Mouse (Mus musculus): Measurements from ENCODE around the gene Uba7.
"Not testable (repeated sequence)": the region's sequence is repeated elsewhere in the genome, so short reads cannot be mapped to it uniquely, and the experiment has no call there.

The Uba7 gene

DNA sequence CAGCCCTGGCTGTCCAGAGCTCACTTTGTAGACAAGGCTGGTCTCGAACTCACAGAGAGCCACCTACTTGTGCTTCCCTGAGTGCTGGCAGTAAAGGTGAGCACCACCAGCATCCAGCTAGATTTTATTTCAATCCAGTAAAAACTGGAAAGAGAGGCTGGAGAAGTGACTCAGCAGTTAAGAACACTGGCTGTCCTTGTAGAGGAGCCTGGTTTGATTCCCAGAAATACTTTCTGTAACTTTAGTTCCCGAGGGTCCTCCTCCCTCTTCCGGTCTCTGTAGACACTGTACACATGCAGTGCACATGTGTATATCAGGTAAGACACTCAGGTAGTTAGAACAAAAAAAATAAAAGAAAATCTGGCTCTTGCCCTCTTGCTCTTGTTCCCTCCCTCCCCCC lies 12.6 kb downstream of the Uba7 start:
- in situ Hi-C loops (cut with MboI, MseI): no loop called here

DNA sequence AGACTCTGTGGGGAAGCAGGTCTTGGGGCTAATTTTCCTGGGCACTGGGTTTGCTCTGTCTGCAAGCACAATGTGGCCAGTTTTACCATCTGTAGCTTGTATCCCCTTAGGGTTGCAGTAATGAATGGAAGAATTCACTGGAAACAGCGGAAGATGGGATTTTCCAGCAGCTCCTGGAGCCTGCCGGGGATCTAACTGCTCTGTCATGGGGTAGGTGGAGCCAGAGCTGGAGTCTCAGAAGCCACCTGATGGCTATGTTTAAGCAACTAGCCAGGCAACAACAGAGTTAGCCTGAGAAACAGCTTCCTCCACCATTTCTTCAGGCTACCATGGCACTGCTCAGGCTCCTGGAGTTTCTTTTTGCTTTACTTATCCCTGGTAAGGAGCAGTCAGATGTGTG lies 16.9 kb downstream of the Uba7 start, which contains the start of gene Cdhr4:
Cdhr4 (plus strand) TSS at position 301 of the 400 bp plus-strand sequence.
- in situ Hi-C loops (cut with MboI, MseI): loop anchor here in 1 of 2 experiments (5.0 kb wide), 1 partner anchor 100 kb away; no protein-coding TSS in a partner anchor

DNA sequence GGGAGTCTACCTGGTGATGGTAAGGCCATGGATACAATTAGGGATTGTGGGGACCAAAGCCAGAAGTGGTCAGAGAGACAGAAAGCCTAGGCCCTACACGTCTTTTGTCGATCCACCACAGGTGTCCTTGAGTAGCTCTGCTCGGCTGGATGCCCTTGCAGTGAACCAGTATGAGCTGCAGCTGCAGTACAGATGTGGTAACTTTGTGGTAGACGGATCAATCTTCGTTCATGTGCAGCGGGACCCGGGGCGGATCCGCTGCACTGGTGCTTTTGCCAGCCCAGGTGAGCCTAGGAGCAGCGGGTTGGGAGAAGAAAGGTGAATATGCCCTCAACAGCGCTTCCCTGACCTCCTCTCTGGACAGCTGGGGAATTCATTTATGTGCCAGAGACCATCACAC lies 17.7 kb downstream of the Uba7 start:
- in situ Hi-C loops (cut with MboI, MseI): loop anchor here in 1 of 2 experiments (5.0 kb wide), 1 partner anchor 101 kb away; no protein-coding TSS in a partner anchor

DNA sequence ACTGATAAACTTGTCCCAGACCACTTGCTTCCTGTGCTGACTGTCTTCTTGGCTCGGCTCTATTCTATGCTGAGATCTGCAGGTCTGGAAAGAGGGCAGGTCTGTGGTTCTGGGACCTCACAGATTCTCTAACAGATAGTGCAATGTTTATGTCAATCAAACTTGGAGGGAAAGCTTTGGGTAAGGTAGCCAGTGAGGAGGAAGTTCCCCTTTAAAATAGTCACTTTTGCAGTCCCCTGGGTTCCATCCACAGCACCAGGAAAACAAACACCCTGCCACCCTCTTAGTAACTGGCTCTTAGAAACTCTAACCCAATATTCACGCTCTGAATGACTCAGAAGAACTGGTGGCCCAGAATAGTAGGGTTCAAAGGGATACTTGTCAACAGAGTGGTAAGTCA lies 19.2 kb downstream of the Uba7 start:
- in situ Hi-C loops (cut with MboI, MseI): loop anchor here in 1 of 2 experiments (5.0 kb wide), 1 partner anchor 102 kb away; no protein-coding TSS in a partner anchor

DNA sequence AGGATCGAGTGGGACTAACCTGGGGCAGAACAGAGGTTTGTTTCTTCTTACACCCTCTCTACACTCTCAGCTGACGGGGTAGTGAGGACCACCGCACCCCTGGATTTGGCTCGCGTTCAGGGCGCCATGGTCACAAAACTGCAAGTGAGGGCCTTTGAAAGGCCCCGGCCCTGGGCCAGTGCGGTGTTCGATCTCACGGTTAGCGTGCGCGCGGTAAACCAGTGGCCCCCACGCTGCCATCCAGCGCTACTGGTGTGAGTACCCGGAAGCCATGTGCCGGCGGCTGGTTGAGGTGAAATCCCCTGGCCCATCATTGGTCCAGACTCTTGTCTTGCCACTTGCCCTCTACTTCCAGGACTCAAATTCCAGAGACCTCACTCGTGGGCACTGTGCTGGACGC lies 20.2 kb downstream of the Uba7 start:
- in situ Hi-C loops (cut with MboI, MseI): no loop called here

DNA sequence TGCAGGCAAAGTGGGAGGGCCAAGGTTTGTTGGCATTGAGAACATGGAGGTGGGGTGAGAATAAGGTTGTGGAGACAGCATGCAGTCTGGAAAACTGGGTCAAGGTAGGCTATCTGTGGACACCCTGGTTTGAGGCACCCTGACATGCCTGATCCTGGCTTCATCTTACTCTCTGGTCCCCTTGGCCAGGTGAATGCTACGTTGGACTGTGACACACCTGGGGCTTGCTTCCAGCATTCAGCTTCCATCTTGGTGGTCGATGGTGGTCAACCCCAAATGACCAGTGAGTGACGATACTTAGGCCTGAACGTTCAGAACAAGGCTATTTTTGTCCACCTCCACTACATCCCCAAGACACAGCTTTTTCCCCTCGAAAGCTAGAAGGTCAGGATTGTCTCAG lies 20.7 kb downstream of the Uba7 start, which contains the start of gene Gm20662:
Gm20662 (plus strand) TSS at position 301 of the 400 bp plus-strand sequence.
- in situ Hi-C loops (cut with MboI, MseI): no loop called here

DNA sequence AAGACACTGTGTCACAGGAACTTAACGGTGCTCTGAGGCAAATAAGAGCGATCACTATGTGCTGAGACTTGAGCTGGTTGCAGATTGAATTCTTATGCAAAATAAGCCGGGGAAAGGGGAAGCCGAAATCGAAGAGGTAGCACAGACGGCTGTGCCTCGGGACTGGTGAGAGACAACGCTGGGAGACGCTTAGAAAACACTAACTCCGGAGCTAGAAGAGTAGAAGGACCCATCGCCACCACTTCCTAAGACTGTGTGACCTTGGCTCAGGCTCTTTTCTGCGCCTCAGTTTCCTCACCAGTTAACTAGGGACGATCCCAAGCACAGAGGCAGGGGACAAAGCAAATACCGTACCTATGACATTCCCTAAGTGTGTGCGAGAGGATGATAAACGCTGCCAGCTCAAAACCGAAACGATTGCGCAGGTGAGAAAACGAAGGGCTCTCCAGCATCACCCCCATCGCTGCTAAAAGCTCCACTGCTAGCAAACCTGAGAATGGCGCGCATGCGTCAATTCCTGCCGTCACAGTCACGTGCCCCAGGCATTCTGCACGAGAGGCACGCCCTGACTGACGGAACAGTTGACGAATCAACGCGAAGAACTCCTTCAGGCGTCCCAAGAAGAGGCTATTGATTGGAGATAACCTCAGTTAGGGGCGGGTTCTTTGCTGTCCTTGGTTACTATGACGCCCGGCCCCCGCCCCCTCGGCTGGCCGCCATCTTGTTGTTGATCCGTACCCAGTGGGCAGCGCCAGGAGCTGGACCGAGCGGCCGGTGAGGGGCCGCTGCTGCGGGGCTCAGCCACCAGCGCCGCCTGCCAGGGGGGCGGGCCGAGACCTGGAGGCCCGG lies 26.8 kb downstream of the Uba7 start, which contains the start of gene Ip6k1:
Ip6k1 (plus strand) TSS at position 580 of the 849 bp plus-strand sequence.
- in situ Hi-C loops (cut with MboI, MseI): loop anchor here in 1 of 2 experiments (5.0 kb wide), 1 partner anchor 45 kb away; the partner anchor contains the start of gene Gmppb

DNA sequence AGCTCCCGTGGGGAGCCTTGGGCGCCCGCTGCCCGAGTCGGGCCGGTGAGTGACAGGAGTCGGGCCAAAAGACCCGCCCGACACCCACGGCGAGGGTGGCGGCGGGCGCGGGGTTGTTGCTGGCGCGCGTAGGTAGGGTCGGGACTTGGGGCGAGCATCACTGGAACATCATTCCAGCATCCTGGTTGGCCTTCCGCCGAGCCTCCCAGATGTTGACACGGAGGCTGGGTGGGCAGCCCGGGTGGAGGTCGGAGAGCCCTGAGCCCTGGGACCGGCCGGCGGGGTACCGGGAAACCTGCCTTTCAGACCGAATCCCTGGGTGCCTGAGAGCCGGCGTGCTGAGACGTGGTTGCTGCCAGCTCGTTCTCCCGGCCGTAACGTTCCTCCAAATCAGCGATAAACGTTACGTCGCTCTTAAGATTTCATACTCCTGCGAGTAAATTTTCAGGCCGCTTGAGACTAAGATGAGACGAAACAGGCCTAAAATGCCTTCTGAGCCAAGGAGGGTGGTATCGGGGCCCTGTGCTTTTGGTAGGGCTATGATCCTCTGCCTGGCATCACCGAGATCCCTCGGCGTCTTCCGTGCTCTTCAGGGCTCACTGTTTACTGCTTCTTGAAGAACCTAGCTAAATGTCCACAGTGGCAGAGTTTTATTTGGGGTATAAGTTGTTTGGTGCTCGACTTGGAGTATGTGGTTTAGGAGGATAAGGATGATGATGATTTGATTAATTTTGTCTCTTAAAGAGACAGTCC lies 27.6 kb downstream of the Uba7 start:
- in situ Hi-C loops (cut with MboI, MseI): loop anchor here in 1 of 2 experiments (5.0 kb wide), 1 partner anchor 44 kb away; the partner anchor contains the start of gene Gmppb

DNA sequence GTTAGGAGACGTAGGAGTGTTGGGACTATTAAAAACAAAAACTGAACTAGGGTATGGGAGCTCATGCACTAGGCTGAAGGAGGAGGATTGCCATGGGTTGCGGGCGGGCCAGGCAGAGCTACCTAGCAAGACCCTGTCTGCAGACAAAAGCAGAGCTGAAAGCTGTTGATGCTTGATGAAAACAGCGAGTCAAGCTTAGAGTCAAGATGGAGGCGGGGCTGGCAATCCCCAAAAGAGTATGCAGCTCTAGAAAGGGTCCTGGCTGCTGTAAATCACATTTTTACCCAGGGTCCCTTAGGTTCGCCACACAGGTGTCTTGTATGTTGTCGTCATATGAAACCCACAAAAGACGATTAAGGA lies 28.2 kb downstream of the Uba7 start:
- in situ Hi-C loops (cut with MboI, MseI): loop anchor here in 1 of 2 experiments (5.0 kb wide), 1 partner anchor 44 kb away; the partner anchor contains the start of gene Gmppb

DNA sequence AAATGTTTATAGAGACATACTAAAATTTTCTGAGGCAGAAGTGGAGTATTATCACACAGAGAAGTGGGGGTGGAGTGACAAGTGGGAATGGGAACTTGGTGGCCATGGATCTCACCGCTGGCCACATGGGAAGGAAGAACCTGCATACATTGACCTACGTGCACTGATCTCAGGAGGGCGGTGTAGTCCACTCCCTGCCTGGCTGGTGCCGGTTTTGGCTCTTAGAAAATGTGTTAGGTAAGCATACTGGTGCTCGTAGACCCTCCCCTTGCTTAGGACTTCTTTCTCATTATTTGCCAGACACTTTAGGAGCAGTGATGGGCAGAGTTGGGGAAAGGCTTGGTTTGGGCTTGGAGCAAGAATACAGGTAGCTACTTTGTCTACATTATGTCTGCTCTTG lies 32.7 kb downstream of the Uba7 start:
- in situ Hi-C loops (cut with MboI, MseI): no loop called here

DNA sequence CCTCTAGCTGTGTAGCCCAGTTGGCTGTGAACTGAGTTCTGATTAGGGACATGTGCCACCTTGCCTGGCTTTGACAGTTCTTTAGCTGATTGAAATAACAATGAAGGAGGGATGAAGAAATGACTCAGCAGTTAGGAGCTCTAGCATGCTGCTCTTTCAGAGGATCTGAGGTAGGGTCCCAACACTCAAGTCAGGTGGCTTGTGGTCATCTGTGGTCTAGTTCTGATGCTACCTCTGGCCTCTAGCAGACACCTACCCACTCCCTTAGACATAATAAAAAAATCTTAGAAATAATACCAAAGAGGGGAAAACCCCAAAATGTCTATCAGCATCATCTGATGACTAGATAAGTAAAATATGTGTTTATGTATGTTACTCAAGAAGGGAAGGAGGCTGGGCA lies 35.1 kb downstream of the Uba7 start:
- in situ Hi-C loops (cut with MboI, MseI): no loop called here

DNA sequence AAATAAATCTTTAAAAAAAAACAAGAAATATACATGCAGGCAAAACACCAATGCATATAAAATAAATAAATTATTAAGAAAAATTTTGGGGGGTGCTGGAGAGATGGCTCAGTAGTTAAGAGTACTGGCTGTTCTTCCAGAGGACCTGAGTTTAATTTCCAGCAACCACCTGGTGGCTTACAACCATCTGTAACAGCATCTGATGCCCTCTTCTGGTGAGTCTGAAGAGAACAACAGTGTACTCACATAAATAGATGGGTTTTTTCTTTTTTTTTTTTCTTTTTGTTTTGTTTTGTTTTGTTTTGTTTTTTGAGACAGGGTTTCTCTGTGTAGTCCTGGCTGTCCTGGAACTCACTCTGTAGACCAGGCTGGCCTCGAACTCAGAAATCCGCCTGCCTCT lies 38.3 kb downstream of the Uba7 start:
- in situ Hi-C loops (cut with MboI, MseI): not testable (repeated sequence)

DNA sequence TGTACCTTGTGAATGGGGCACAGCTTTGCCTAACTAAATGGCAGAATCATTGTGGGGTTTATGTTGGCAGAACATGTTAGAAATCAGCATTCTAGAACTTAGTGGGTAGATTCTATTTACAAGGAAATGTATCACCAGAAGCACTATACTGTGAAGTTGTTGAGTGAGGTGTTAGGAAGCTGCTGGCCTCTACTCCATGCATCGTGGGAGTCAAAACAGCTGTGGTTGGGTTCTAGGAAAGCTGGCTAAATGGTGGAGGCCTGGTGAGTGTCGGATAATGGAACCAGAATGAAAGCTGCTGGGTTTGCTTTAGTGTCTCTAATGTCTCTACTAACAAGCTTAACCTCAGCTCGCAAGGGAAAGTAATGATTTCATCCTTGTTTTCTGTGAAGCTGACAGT lies 41.8 kb downstream of the Uba7 start:
- in situ Hi-C loops (cut with MboI, MseI): no loop called here

DNA sequence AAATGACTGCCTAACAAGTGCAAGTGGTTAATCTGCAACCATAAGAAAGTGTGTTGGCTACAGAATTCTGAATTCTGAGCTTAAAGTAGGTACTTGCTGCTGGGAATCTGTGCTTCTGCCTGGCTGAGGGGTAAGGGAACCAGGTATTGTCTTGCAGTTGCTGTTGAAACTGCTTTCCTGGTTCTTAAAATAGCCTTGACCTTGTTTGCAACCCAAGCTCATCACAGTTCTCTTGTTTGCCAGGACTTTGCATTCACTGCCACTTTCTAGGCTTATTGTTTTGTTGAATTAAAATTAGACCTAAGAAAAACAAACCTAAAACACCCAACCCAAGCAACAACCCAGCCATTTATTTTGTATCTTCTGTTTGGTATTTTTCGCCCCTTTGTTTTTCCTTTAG lies 45.4 kb downstream of the Uba7 start:
- in situ Hi-C loops (cut with MboI, MseI): no loop called here

DNA sequence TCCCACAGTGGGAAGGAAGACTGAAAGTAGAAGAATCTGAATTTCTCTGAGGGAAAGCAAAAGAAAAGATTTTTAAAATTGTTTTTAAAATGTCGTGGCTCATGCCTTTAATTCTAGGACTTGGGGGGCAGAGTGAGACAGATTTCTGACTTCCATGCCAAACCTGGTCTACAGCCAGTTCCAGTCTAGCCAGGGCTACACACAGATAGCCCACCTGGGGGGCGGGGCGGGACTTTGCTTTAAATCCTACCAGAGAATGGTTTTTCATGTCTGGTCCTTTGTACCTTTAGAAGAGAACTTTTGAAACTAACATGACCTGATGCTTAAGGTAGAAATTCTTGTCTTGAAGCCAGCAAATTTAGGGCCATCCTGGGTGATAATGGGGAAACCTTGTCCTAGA lies 47.9 kb downstream of the Uba7 start:
- in situ Hi-C loops (cut with MboI, MseI): no loop called here

DNA sequence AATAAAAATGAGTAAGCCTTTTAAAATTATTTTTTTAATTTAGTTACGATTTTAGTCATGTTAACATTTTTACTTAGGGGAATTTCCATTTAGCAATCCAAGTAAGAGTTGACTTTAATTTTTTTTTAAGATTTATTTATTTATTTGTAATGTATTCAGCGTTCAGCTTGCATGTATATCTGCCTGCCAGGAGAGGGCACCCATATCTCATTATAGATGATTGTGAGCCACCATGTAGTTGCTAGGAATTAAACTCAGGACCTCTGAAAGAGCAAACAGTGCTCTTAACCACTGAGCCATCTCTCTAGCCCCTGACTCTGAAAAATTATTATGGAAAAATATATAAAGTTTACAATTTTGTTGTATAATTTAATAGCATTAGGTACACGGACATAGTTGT lies 51.3 kb downstream of the Uba7 start:
- in situ Hi-C loops (cut with MboI, MseI): loop anchor here in 1 of 2 experiments (25.0 kb wide), 1 partner anchor 1189 kb away; no protein-coding TSS in a partner anchor

DNA sequence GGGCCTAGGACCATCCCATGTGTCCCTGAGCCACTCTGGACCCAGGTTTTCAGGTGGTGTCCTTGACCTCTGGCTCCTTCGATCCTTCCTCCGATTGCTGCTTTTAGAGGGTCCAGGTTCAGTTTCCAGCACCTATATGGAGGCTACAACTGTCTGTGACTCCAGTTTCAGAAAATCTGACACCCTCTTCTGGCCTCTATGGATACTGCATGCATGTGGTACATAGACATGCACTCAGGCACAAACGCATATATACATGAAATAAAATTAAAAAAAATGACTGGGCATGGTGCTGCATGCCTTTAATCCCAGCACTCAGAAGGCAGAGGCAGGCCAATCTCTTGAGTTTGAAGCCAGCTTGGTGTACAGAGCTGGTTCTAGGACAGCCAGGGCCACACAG lies 52.6 kb downstream of the Uba7 start:
- in situ Hi-C loops (cut with MboI, MseI): loop anchor here in 1 of 2 experiments (25.0 kb wide), 1 partner anchor 1191 kb away; no protein-coding TSS in a partner anchor

DNA sequence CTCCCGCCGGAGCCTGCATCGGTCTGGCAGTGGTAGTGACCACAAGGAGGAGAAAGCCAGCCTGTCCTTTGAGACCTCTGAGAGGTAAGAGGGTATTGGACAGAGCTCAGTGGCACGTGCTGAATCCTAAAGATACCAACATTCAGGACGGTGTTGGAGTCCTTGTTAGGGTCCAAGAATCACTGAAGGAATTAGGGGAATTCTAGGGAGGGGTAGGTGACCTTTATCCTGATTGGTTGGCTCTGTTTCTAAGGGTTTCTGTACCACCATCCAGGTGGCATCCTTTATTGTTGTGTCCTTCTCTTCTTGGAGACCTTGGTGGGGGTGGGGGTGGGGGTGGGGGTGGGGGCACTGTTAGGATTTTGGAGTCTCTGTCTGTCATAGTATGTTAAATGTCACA lies 56.8 kb downstream of the Uba7 start:
- in situ Hi-C loops (cut with MboI, MseI): loop anchor here in 1 of 2 experiments (25.0 kb wide), 1 partner anchor 1195 kb away; no protein-coding TSS in a partner anchor

All from T-helper 17 cell (primary cell).